Mouse (Mus musculus): Measurements from ENCODE around the gene Gdf1.
A peak's percentile ranks its signal among the peaks of the same experiment; 100 is the strongest.

Gene Gdf1

DNA sequence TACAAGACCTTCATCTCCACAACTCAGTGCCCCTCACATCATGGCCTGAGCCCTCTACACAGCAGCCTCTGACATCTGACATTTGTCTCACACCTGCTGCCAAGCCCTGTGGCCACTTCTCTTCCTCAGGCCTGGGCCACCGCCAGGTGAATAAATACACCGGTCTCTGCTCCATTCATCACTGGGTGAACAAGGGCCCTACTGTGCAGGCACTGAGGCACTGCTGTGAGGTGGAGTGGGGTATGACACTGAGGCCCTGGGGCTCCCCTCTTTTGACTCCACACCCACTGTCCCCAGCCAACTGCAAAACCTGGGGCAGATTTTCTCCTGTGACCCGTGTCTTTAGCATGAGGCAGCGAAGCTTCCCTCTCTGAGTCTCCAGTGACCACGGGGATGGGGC, 37.0 kb downstream of the Gdf1 start:
- no peak for DNase-seq

DNA sequence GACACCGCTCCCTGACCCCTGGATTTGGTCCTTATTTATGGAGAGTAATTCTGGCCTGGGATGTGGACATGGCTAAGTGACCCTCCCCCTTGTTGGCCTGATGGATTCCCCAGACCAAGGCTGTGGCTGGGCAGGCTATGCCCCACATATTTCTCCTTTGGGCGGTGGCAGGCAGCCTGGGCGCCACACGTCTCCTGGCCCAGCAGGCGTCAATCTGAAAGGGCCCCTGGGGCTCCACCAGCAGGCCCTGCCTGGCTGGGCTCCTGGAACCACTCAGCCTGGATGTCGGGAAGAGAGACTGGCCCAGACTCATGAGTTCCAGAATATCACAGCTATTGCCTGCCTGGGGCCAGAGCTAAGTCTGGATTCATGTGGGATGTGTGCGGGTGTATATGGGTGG, 40.9 kb downstream of the Gdf1 start:
- DNase-seq, result no peak

DNA sequence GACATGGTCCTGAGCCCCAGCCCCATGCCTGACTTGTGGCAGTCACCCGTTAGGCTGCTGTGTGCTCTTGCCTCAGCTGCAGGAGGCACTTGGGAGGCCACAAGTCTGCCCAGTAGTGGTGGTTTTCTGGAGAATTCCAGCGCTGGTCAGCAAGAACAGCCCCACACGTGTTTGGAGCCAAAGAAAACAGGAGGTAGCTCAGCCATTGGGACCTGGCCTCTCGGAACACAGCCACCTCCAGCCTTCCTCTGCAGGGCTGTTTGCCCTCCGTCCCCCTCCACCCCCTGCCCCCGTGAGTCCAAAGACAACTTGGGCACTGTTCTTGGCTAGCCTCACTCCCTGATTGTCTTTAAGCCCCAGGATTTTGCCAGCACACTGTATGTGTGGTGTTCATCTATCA, 42.3 kb downstream of the Gdf1 start:
- peak; percentile 18 to 42 for DNase-seq

- peak; percentile 22 to 35 for DNase-seq
These were observed 44.0 kb downstream of the Gdf1 start, which contains the start of gene Comp for GRCm38 (mm10) chr8:70373397-70374317. Gene Comp (plus strand): TSS chr8:70373558.

DNA sequence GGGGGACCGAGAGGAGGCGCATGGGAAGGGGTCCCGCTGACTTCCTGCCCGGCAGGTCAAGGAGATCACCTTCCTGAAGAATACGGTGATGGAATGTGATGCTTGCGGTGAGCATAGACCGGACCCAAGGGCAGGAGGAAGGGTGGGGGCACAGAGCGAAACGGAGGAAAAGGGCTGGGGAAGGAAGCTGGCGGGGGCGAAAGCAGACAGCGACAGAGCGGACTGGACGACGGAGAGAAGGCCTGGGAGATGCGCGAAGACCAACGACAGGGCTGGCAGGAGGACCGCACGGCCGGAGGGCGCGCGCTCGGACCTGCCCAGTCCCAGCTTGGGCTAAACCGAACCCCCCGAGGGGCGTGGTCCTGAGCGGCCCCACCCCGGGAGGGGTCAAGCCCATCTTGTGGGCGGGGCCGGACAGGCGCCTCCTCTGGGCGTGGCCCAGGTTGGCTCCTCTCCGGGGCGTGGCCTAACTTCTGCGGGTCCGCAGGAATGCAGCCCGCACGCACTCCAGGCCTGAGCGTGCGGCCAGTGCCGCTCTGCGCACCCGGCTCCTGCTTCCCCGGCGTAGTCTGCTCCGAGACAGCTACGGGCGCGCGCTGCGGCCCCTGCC, 44.8 kb downstream of the Gdf1 start:
- DNase-seq, result peak; percentile 90 to 93

GRCm38 (mm10) chr8:70375212-70375859, 45.7 kb downstream of the Gdf1 start:
- peak; percentile 21 to 38 for DNase-seq

DNA sequence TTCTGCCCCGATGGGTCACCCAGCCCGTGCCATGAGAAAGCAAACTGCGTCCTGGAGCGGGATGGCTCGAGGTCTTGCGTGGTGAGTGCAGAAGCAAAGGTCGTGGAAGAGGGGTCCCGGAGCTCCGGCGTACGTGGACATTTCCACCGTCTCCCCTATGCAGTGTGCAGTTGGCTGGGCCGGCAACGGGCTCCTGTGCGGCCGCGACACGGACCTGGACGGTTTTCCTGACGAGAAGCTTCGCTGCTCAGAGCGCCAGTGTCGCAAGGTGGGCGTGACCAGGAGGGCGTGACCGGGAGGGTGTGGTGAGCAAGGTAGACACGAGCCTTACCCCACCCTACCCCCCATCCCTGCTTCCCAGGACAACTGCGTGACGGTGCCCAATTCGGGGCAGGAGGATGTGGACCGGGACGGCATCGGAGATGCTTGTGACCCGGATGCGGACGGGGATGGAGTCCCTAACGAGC, 46.7 kb downstream of the Gdf1 start:
- DNase-seq, result peak; percentile 30 to 31

DNA sequence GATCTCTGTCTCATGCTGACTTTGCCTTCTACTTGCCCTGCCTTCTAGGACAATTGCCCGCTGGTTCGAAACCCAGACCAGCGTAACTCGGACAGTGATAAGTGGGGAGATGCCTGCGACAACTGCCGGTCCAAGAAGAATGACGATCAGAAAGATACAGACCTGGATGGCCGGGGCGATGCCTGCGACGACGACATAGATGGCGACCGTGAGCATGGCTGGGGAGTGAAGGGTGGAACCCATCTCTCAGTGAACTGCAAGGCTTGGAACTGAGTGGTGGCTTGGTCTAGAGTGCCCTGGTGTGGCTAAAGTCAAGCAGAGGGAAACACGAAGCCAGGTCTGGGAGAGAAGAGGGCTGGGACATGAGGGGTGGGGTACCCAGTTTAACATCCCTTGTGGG, 47.4 kb downstream of the Gdf1 start:
- no peak for DNase-seq

- no peak for DNase-seq
These were observed 50.5 kb downstream of the Gdf1 start for GRCm38 (mm10) chr8:70380069-70380468.

Data from kidney, postnatal 4 days (tissue).